Mouse (Mus musculus): ENCODE results near the gene Rln3.
"Not testable (repeated sequence)": the region's sequence is repeated elsewhere in the genome, so short reads cannot be mapped to it uniquely, and the experiment has no call there.

Gene Rln3

DNA sequence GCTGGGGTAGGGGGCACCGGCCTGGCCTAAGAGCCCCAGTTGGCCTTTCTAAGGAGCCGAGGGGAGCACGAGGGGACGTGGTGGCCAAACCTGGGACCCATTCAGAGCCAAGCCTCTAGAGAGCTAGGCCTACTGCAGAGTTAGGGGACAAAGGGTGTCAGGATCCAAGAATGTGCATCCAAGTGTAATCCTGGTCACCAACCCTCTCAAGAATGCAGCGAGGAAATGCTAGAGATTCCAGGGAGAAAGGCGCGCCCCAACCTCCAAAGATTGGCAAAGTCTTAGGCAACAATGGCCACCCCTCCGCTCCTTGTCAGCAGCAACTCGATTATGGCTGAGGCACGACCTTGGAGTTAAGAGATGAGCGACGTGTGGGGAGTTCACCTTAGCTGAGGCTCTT is 23.2 kb downstream of the Rln3 start:
- no peak for DNase-seq (ENCODE audit: low read depth in 2 of 2, low spot score in 2 of 2)

DNA sequence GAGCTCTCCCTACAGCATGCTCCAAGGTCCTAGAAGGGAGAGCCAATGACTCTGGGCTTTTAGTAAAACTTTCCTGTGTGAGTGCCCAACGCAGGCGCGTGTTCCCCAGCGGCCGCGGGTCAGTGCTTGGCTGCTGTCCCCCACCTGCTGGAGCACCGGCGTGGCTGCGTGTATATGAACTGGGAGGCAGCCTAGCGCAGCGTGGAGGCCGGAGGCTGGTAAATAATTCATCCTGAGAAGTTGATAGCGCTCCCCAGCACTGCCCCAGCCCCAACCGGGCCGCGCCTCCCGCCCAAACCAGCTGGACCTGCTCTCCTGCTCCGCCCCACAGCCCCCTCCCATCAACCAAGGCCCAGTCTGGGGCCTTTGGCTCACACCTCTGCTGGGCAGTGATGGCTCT is 23.7 kb downstream of the Rln3 start, which contains the start of gene Palm3:
Gene Palm3, plus strand, starts transcription at position 376 of the 400 bp plus-strand sequence.
- no peak for DNase-seq (ENCODE audit: low read depth in 2 of 2, low spot score in 2 of 2)

DNA sequence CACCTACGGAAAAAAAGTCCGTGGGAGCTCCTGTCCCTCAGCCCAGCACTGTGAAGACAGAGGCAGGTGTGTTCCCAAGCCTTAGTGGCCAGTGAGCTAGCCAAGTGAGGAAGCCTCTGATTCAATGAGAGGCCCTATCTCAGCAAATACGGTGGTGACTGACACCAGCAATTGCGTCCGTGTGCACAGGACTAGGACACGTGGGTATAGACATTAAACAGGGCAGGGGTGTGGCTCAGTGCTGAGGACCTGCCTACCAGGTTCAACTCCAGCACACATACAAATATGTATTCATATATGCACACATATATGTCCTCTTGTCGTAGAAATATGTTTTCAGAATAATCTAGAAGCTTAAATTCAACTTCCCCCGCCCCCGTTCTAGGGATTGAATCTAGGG is 25.1 kb downstream of the Rln3 start:
- DNase-seq (ENCODE audit: low read depth in 2 of 2, low spot score in 2 of 2): no peak

DNA sequence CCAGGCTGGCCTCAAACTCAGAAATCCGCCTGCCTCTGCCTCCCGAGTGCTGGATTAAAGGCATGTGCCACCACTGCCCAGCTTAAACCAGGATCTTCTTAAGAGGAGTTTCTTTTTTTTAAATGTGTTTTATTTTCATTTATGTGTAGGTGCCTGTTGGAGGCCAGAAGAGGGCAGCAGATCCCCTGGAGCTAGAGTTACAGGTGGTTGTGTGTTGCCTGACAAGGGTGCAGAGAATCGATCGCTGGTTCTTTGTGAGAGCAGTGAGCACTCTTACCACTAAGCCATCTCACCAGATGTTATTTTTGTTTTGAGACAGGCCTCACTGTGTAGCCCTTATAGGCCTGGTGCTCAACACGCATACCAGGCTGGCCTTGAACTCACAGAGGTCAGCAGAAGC is 29.0 kb downstream of the Rln3 start:
- DNase-seq (ENCODE audit: low read depth in 2 of 2, low spot score in 2 of 2): no peak

DNA sequence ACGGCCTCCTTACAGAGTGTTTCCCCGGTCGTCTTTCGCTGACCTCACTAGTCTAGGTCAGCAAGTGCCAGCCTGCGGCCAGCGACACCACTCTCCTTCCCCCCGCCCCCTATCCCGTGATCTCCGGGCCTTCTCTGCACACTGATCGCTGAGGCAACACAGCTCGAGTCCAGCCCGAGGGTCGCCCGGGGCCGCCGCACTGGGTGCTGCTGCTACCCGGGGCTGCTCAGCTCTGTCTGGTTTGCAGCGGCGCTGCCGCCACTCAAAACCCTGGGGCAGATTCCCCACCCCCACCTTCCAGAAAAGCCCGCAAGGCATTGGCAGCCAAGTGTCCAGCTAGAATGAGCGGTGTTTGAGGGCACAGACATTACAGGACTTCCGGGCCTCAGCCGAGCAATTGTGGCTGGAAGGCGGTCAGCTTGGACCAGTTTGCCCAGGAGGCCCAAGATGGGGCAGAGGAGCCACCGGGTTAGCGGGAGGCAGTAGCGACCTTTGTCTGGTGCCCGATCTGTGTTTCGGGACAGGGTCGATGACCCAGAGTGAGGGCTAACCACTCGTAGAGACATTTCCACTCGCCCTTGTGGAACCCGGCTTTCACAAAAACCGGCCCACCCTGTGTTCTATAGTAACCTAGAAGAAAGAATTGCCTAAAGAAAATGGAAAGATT is 32.2 kb downstream of the Rln3 start:
- DNase-seq (ENCODE audit: low read depth in 2 of 2, low spot score in 2 of 2): no peak

DNA sequence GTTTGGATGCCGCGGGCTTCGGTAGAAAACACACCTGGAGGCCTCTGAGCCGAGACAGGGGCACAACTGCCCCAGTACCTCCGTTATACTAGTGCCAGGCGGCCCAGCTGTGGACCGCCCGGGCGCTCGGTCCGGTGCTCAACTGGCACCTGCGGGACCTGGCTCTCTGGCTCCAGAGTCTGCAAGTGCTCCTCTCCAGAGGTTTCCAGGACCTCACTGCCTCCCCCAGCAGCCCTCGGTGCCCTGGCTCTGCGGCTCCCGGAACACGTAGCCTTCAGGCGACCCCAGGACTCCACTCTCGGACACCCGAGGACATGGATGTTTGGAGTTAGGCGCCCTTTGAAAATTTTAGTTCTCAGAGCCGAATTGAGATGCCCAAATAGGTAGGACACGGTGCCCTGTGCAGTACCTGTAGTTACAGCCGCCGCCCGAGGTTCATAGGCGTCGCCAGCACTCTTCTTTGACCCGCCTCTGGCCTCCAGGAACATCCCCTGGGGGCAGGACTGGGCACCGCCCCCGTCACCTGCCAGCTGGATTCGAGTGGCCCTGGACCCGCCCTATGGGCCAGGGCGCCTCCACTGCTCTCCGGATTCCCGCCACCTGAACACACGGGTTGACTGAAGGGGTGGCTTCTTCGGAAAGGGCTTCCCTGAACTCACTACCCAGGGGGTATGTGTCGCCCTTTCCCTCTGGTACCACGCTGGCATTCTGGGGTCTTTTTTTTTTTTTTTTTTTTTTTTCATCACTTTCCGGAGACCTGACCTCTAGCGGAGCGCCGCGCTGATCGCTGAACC is 32.9 kb downstream of the Rln3 start, which contains the start of gene 2210011C24Rik:
Gene 2210011C24Rik, minus strand, starts transcription at position 467 of the 794 bp plus-strand sequence.
- peak in 1 of 2 experiments; percentile 18 for DNase-seq (ENCODE audit: low read depth in 2 of 2, low spot score in 2 of 2)

DNA sequence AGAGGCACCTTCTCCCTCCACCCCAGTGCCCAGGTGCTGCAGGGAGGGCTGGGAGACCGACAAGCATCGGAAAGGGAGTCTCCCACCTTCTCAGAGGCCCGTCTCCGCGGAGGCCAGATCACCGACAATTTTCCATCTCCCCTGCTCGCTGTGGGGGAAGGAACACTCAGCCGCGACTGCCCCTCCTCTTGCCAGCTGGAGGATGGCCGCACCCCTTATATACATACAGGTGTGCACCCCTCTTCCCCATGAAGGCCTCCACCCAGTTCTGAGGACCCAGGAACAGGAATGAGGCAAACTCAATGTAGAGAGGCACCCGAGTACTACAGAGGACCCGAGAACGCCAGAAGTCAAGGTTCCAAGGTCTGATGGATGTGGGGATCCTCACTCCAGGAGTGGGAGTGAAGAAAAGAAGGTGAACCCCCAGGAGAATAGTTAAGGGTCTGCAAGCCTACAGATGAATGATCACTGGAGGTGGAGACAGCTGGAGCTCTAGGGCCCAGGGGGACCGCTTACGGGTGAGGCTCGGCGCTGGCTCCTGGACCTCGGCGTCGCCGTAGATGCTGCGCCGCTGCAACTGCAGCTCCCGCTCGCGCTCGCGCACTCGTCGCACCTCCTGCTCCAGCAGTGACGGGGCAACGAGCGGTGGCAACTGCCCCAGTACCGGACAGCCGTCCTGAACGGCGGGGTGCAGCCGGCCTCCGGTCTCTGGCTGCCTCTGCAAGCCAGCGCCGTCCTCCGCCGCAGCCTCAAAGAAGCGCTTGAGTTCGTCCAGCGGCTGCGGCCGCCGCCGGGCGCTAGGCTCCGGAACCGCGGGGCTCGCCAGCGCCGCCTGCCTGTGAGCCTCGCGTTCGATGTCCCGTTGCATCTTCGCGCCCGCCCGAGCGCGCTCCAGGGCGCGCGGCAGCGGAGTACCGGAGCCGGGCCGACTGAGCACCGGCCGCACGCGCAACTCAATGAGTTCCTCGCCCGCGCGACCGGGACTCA is 33.9 kb downstream of the Rln3 start:
- peak; percentile 49 to 51 for DNase-seq (ENCODE audit: low read depth in 2 of 2, low spot score in 2 of 2)

DNA sequence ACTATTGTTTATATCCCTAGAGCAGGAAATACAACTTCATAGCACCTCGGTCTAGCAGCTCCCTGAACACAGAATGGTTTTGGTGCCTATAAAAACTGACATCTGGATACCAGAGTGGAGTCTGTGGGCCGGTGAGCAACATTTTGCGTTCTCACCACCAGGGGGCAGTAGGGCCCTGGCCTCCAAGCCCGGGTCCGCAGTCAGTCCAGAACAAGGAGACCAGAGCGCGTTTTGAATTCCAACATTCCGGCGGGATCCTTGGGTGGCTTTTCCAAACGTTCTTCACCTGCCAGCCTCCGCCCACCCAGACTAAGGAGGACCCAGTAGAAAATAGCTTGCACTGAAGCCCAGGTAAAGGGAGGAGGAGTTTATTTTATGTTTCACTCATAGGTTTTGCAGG is 34.9 kb downstream of the Rln3 start:
- peak; percentile 67 to 77 for DNase-seq (ENCODE audit: low read depth in 2 of 2, low spot score in 2 of 2)

DNA sequence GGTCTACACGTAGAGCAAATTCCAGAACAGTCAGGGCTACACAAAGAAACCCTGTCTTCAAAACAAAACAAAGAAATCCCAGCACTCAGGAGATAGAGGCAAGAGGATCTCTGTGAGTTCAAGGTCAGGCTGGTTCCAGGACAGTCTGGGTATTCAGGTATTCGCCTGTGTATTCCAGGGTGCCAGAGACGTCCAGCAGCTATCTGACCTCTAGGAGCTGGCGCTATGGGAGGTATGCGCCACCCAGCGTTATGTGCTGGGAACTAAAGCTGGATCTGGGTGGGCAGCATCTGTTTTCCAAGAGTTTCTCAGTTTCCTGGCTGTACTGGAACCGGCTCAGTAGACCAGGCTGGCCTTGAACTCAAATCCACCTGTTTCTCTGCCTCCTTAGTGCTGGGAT is 36.4 kb downstream of the Rln3 start:
- no peak for DNase-seq (ENCODE audit: low read depth in 2 of 2, low spot score in 2 of 2)

DNA sequence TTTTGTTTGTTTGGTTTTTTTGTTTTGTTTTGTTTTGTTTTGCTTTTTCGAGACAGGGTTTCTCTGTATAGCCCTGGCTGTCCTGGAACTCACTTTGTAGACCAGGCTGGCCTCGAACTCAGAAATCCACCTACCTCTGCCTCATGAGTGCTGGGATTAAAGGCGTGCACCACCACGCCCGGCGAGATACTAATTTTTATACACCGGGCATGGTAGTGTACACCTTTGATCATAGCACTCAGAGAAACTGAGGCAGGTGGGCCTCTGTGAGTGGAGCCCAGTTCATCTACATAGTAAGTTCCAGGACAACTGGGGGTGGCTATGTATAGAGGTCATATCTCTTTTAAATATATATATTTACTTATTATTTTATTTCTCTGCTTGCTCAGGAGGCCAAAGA is 39.3 kb downstream of the Rln3 start:
- DNase-seq (ENCODE audit: low read depth in 2 of 2, low spot score in 2 of 2): not testable (repeated sequence)

DNA sequence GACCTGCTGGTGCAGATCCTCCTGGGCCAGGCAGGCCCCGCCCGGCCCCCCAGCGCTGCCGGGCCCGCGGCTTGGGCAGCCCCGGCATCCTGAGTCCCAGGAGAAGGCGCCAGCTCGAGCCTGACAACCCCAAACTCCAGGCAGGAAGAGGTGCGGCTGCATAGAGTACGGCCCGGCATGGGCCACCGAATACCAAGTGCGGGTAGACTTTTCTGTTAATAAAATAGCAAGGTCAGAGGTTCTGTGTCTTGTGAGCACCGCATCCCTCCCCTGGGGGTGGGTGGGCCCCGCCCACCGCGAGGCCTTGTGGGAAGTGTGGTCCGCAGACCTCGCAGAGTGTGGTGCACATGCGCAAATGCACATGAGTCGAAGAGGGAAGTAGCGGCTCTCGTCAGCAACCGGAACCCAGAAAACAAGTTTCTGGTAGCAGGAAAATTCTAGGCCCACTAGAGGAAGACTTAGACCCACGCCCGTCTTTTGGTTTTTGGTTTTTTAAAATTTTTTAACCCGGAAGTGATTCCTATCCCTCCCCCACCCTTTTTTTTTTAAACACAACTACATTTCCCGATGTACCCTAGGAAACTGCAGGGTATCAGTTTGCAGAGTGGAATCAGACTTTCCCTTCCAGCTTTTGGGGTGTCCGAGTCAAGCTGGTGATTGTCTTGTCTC is 40.1 kb downstream of the Rln3 start:
- DNase-seq (ENCODE audit: low read depth in 2 of 2, low spot score in 2 of 2): peak; percentile 86 to 91

DNA sequence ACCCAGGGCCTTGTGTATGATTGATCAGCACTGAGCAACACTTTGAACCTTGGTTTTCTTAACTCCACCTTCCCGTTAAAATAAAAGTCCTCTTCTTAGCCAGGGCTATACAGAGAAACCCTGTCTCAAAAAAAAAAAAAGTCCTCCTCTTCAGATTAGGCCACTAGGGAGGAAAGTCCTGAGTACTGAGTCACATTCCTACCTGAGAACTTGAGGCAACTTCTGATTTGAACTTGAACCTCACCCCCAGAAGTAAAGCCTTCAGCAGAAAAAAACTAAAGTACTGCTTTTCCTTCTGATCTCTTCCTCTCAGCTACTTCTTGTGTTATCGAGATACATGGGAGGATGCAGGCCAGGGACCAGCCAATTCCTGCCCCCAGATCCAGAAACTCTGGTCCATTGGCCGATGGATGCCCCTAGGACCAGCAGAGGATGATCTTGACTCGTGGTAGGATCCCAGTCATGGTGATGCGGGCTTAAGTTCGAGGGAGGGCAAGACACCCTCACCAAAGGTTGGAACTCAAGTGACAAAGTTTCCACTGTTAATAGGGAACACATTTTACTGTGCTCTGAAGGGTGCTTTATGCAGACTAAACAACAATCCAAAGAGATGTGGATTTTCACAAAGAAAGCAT is 41.1 kb downstream of the Rln3 start:
- DNase-seq (ENCODE audit: low read depth in 2 of 2, low spot score in 2 of 2): no peak

DNA sequence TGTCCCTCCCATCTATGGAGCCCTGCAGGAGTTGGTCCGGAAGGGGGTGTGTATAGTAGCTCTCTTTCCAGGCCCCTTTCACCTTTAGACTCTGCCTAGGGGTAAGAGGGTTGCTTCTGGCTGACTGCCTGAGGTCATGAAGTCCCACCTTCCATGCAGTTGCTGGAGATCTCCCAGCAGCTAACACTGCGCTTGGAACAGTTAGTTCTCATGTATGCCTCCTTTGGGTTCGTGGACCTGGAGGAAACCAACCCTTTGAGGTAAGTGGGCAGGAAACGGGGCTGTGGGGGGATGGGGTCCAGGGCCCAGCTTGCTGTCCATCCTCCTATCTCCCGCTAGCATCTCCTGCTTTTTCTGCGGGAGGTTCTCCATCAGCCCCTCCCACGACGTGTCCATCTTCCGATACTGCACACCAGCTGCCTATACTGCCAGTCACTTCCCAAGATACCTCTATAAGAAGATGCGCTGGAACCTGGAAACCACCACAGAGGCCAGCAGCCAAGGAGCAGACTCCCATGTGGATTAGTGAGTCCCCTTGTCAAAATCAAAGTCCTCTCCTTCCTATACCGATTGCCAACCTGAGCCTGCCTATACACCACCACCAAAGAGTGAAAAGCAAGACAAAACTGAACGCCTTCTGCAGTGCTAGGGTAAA is 41.7 kb downstream of the Rln3 start:
- DNase-seq (ENCODE audit: low read depth in 2 of 2, low spot score in 2 of 2): no peak

DNA sequence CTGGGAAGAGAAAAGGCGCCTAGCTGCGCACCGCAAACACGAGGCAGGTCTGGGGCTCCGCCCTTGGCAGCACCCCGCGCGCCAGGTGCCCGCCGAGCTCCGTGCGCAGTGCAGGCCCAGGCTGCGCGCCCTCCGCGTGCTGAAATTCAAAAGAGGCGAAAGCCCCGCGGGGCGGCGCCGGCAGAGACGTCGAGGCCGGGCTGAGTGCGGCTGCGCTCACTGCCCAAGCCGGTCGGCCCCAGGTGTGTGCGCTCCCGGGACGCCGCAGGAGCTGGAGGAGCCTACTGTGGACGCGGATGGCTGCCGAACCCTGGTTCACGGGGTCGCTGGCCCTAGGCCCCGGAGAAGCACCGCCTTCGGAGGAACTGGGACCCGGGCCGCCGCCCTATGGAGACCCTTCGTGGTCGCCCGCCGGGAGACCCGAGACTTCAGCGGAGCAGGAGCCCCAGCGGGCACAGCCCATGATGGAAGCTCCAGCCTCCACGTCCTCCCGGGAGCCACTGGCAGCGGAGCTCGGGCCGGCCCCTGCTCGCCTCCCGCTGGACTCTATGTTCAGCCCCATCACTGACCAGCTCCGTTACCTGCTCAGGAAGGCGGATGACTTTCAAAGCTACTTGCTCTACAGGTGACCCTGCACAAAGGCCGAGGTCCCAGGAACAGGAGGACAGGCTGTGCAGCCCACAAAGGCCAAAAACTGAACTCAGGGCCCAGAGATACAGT is 43.4 kb downstream of the Rln3 start, which contains the start of gene 1700067K01Rik:
Gene 1700067K01Rik, plus strand, starts transcription at position 222 of the 720 bp plus-strand sequence.
- DNase-seq (ENCODE audit: low read depth in 2 of 2, low spot score in 2 of 2): no peak

DNA sequence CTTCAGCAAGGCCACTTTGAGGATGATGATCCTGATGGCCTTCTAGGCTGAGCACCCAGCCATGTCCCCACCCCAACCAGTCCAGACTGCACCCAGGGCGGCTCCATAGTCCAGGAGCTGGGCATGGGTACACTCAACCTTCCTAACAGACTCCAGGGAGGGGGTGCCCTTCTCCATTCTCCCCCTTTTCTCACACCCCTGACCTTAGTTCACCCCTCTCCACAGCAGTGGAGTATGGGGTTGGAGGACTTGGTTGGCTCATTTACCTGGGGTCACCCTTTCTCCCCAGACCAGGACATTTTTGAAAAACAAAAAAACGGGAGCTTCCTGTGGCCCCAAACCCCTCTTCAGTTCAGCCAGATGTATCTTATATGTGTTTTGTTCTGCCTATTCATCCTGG is 45.0 kb downstream of the Rln3 start:
- no peak for DNase-seq (ENCODE audit: low read depth in 2 of 2, low spot score in 2 of 2)

DNA sequence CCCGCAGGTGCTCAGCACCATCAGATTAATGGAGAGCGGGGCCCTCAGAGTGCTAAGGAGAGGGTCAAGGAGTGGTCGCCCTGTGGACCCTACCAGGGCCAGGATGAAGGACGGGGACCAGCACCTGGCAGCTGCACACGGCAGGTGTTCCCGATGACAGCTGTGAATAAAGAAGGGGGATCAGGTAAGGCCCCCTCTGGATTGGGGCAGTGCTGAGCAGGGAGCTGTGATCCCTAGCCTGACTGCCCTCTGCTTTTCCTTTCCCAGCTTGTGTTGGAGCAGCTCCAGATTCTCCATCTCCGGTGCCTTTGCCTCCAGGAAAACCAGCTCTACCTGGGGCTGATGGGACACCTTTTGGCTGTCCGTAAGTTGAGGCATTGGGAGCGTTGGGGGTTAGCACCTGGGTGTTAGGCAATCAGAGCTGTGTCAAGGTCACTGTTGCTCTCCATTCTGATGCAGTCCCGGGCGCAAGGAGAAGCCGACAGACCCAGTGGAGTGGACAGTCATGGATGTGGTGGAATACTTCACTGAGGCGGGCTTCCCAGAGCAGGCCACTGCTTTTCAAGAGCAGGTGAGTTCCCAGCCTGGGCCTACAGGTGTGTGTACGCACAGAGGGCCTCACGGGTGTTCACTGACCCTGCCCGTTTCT is 45.6 kb downstream of the Rln3 start:
- DNase-seq (ENCODE audit: low read depth in 2 of 2, low spot score in 2 of 2): no peak

DNA sequence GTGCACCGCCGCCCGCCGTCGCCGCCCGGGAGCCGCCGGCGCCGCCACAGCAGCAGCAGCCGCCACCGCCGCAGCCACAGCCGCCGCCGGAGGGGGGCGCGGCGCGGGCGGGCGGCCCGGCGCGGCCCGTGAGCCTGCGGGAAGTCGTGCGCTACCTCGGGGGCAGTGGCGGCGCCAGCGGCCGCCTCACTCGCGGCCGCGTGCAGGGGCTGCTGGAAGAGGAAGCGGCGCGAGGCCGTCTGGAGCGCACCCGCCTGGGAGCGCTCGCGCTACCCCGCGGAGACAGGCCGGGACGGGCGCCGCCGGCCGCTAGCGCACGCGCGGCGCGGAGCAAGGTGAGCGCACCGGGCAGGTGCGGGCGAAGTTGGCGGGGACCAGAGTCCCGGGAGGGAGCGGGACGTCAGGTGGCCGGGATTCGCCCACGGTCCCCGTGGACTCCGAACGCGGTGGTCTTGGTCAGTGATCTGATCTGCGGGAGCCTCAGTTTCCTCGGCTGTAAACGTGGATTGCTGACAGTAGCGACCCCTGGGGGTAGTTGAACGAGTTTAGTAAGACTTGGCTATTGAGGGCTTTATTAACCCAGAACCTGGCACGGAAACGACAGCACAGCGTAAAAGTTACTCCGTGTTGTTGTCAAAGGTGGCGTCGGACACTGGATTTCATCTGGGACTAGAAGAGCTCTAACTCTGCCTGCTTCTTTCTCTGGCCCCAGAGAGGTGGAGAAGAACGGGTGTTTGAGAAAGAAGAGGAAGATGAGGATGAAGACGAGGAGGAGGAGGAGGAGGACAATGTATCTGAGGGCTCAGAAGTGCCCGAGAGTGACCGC is 46.4 kb downstream of the Rln3 start:
- peak; percentile 44 to 70 for DNase-seq (ENCODE audit: low read depth in 2 of 2, low spot score in 2 of 2)

All from CD8-positive naive resting alpha-beta T cell, adult 2 months (primary cell).